Mouse (Mus musculus): Measurements from ENCODE around the gene Ankrd54. TPM values are rescaled to one million over a fixed set of nuclear protein-coding genes. Genes with fewer than 3 reads are reported as not detected.

The Ankrd54 gene
- total and polyA plus RNA-seq, 2 experiments from 2014 or later = 14.1 to 27.1 TPM

GRCm38 (mm10) chr15:79027291-79028205 is 35.1 kb downstream of the Ankrd54 start:
- peak overlapping the region; percentile 60 for H3K4me3 ChIP-seq (ENCODE audit: low read depth, low read length)
- no peak for TF ChIP-seq EP300 (IDR thresholded peaks at IDR 0.05; ENCODE audit: low read depth)
- no peak for TF ChIP-seq CTCF (IDR thresholded peaks at IDR 0.05; ENCODE audit: low read depth)
- 6% methylated on average over 43 of the region's 46 CpGs for WGBS
- no peak for DNase-seq (ENCODE audit: low spot score)
- H3K27me3 ChIP-seq (ENCODE audit: control insufficient read depth, insufficient read depth, low read length) = no peaks in the 10 kb centered on the region
- H3K27ac ChIP-seq (ENCODE audit: low read depth) = peak overlapping the region; percentile 97
- peak; percentile 21; the same call in 1 of the 2 replicates for ATAC-seq (ENCODE audit: insufficient read depth, low read depth)
- H3K4me2 ChIP-seq (ENCODE audit: low read depth, low read length) = peak overlapping the region; percentile 80
- H3K36me3 ChIP-seq (replicated peaks; ENCODE audit: control insufficient read depth, insufficient read depth, low read length) = no peaks in the 10 kb centered on the region
- H3K9ac ChIP-seq (replicated peaks; ENCODE audit: low read depth, low read length) = peak overlapping the region; percentile 99
- peaks cover 23% of the 10 kb centered on the region; the same call in 1 of the 2 replicates for H3K4me1 ChIP-seq (ENCODE audit: control insufficient read depth, insufficient read depth)
- no peaks in the 10 kb centered on the region for H3K9me3 ChIP-seq (replicated peaks; ENCODE audit: control insufficient read depth, low read length)

- Histone ChIP-seq H3K9me3 (replicated peaks; ENCODE audit: control insufficient read depth, low read length) (no peaks in the 10 kb centered on the region), H3K4me2 (ENCODE audit: low read depth, low read length) (peak overlapping the region; percentile 80), H3K4me3 (ENCODE audit: low read depth, low read length) (peak overlapping the region; percentile 60; the same call in 1 of the 2 replicates), H3K9ac (replicated peaks; ENCODE audit: low read depth, low read length) (no peak overlapping the region), H3K27ac (ENCODE audit: low read depth) (no peak overlapping the region), H3K36me3 (replicated peaks; ENCODE audit: control insufficient read depth, insufficient read depth, low read length) (no peaks in the 10 kb centered on the region), H3K4me1 (ENCODE audit: control insufficient read depth, insufficient read depth) (peaks cover 23% of the 10 kb centered on the region; the same call in 1 of the 2 replicates), H3K27me3 (ENCODE audit: control insufficient read depth, insufficient read depth, low read length) (no peaks in the 10 kb centered on the region)
- 62% methylated on average over 14 of the region's 14 CpGs for WGBS
- DNase-seq (ENCODE audit: low spot score) (no peak), ATAC-seq (ENCODE audit: insufficient read depth, low read depth) (no peak)
- TF ChIP-seq CTCF (IDR thresholded peaks at IDR 0.05; ENCODE audit: low read depth) = no peak
- TF ChIP-seq EP300 (IDR thresholded peaks at IDR 0.05; ENCODE audit: low read depth) = no peak
Observed at GRCm38 (mm10) chr15:79026511-79027290, 36.0 kb downstream of the Ankrd54 start.

GRCm38 (mm10) chr15:79025687-79026308 is 36.9 kb downstream of the Ankrd54 start:
- Histone ChIP-seq H3K9me3 (replicated peaks; ENCODE audit: control insufficient read depth, low read length) (no peaks in the 10 kb centered on the region), H3K36me3 (replicated peaks; ENCODE audit: control insufficient read depth, insufficient read depth, low read length) (no peaks in the 10 kb centered on the region), H3K27ac (ENCODE audit: low read depth) (no peak overlapping the region), H3K27me3 (ENCODE audit: control insufficient read depth, insufficient read depth, low read length) (no peaks in the 10 kb centered on the region), H3K4me1 (ENCODE audit: control insufficient read depth, insufficient read depth) (peaks cover 18% of the 10 kb centered on the region; the same call in 1 of the 2 replicates), H3K9ac (replicated peaks; ENCODE audit: low read depth, low read length) (0 out of 2 replicates have a peak overlapping the region, but pooled peaks have one; percentile 23), H3K4me3 (ENCODE audit: low read depth, low read length) (peak overlapping the region; percentile 15; the same call in 1 of the 2 replicates), H3K4me2 (ENCODE audit: low read depth, low read length) (peak overlapping the region; percentile 47)
- WGBS = 17% methylated on average over 16 of the region's 18 CpGs
- TF ChIP-seq EP300 (IDR thresholded peaks at IDR 0.05; ENCODE audit: low read depth) = no peak
- TF ChIP-seq CTCF (IDR thresholded peaks at IDR 0.05; ENCODE audit: low read depth) = no peak
- DNase-seq (ENCODE audit: low spot score) (peak; percentile 22), ATAC-seq (ENCODE audit: insufficient read depth, low read depth) (no peak)

GRCm38 (mm10) chr15:79023366-79023765 is 39.3 kb downstream of the Ankrd54 start:
- Histone ChIP-seq H3K4me3 (ENCODE audit: low read depth, low read length) (no peak overlapping the region), H3K4me2 (ENCODE audit: low read depth, low read length) (no peak overlapping the region), H3K27ac (ENCODE audit: low read depth) (no peak overlapping the region), H3K9me3 (replicated peaks; ENCODE audit: control insufficient read depth, low read length) (no peaks in the 10 kb centered on the region), H3K4me1 (ENCODE audit: control insufficient read depth, insufficient read depth) (peaks cover 12% of the 10 kb centered on the region; the same call in 1 of the 2 replicates), H3K9ac (replicated peaks; ENCODE audit: low read depth, low read length) (no peak overlapping the region), H3K36me3 (replicated peaks; ENCODE audit: control insufficient read depth, insufficient read depth, low read length) (no peaks in the 10 kb centered on the region), H3K27me3 (ENCODE audit: control insufficient read depth, insufficient read depth, low read length) (no peaks in the 10 kb centered on the region)
- no peak for ATAC-seq (ENCODE audit: insufficient read depth, low read depth)
- WGBS = 70% methylated on average over 1 of the region's 1 CpGs
- no peak for DNase-seq (ENCODE audit: low spot score)
- TF ChIP-seq EP300 (IDR thresholded peaks at IDR 0.05; ENCODE audit: low read depth) (no peak), CTCF (IDR thresholded peaks at IDR 0.05; ENCODE audit: low read depth) (no peak)

GRCm38 (mm10) chr15:79022671-79023230 is 39.9 kb downstream of the Ankrd54 start:
- ATAC-seq (ENCODE audit: insufficient read depth, low read depth) = 0 out of 2 replicates have a peak, but pooled peaks have one; percentile 9
- 45% methylated on average over 10 of the region's 10 CpGs for WGBS

More at GRCm38 (mm10) chr15:79022671-79023230, 39.9 kb downstream of the Ankrd54 start:
- no peak for DNase-seq (ENCODE audit: low spot score)
- H3K4me1 ChIP-seq (ENCODE audit: control insufficient read depth, insufficient read depth) = peaks cover 10% of the 10 kb centered on the region; the same call in 1 of the 2 replicates
- TF ChIP-seq EP300 (IDR thresholded peaks at IDR 0.05; ENCODE audit: low read depth) (no peak), CTCF (IDR thresholded peaks at IDR 0.05; ENCODE audit: low read depth) (no peak)
- H3K27me3 ChIP-seq (ENCODE audit: control insufficient read depth, insufficient read depth, low read length) = no peaks in the 10 kb centered on the region
- H3K36me3 ChIP-seq (replicated peaks; ENCODE audit: control insufficient read depth, insufficient read depth, low read length) = no peaks in the 10 kb centered on the region
- H3K9me3 ChIP-seq (replicated peaks; ENCODE audit: control insufficient read depth, low read length) = no peaks in the 10 kb centered on the region
- H3K9ac ChIP-seq (replicated peaks; ENCODE audit: low read depth, low read length) = no peak overlapping the region
- H3K4me2 ChIP-seq (ENCODE audit: low read depth, low read length) = no peak overlapping the region
- no peak overlapping the region for H3K4me3 ChIP-seq (ENCODE audit: low read depth, low read length)
- no peak overlapping the region for H3K27ac ChIP-seq (ENCODE audit: low read depth)

Measured in heart, postnatal 0 days (tissue).